ENCODE assay signal across 10 mouse cellular contexts in genomic region chr2:48908866-48909265, GRCm38 (mm10). TPM values are rescaled to one million over a fixed set of nuclear protein-coding genes. Genes with fewer than 3 reads are reported as not detected.
DNase-seq lines count a peak whose midpoint lies in the region; ATAC-seq and TF ChIP-seq lines count a peak whose summit lies in the region.
"Had no signal": no experiment of that assay in that cellular context is flagged by ENCODE, and none has a peak within 500 bp of the region (broad histone marks: within the 10 kb centered on the region; RNA-seq: fewer than 3 reads in every experiment).

No protein-coding gene starts in this region.

- no peaks in the 10 kb centered on the region for H3K27me3 ChIP-seq in hindbrain, embryonic 11.5 days (ENCODE audit: control insufficient read depth, insufficient read depth, low read length)
- H3K27me3 ChIP-seq in hindbrain, embryonic 13.5 days: no peaks in the 10 kb centered on the region
- no peaks in the 10 kb centered on the region for H3K27me3 ChIP-seq in E14TG2a.4 (ENCODE audit: insufficient read depth, low read length)
- H3K27me3 ChIP-seq in heart, embryonic 10.5 days (ENCODE audit: insufficient read depth, poor library complexity, severe bottlenecking): no peaks in the 10 kb centered on the region

- TF ChIP-seq CTCF in E14TG2a.4 (conservative IDR thresholded peaks at IDR 0.05; ENCODE audit: low read length): peak; percentile 34

- ATAC-seq in hindbrain, embryonic 11.5 days (ENCODE audit: low FRiP score): no peak
- no peak for ATAC-seq in hindbrain, embryonic 13.5 days (ENCODE audit: low FRiP score)
- ATAC-seq in granulocyte monocyte progenitor cell, adult 5-6 weeks (replicated peaks; ENCODE audit: poor library complexity, severe bottlenecking): 0 out of 2 replicates have a peak, but pooled peaks have one; percentile 53

- H3K4me2 ChIP-seq in hindbrain, embryonic 11.5 days (replicated peaks; ENCODE audit: low read depth, low read length): no peak overlapping the region
- no peak overlapping the region for H3K4me2 ChIP-seq in hindbrain, embryonic 13.5 days

- H3K9me3 ChIP-seq in hindbrain, embryonic 11.5 days (ENCODE audit: control insufficient read depth, low read length): no peaks in the 10 kb centered on the region
- H3K9me3 ChIP-seq in hindbrain, embryonic 13.5 days: no peaks in the 10 kb centered on the region
- H3K9me3 ChIP-seq in E14TG2a.4 (ENCODE audit: low read length): no peaks in the 10 kb centered on the region
- no peaks in the 10 kb centered on the region for H3K9me3 ChIP-seq in heart, embryonic 10.5 days
- H3K9me3 ChIP-seq: forebrain, embryonic 10.5 days had no signal

- H3K27ac ChIP-seq in hindbrain, embryonic 11.5 days (ENCODE audit: low read depth, low read length): no peak overlapping the region
- no peak overlapping the region for H3K27ac ChIP-seq in hindbrain, embryonic 13.5 days
- H3K27ac ChIP-seq in heart, embryonic 10.5 days: no peak overlapping the region
- H3K27ac ChIP-seq: forebrain, embryonic 10.5 days had no signal

- WGBS in hindbrain, embryonic 11.5 days: 62% methylated on average over 2 of the region's 2 CpGs
- WGBS in hindbrain, embryonic 13.5 days: 63% methylated on average over 2 of the region's 2 CpGs
- WGBS in heart, embryonic 10.5 days: 54% methylated on average over 2 of the region's 2 CpGs

- peak; percentile 26 for DNase-seq in hindbrain, embryonic 11.5 days (ENCODE audit: low spot score)
- DNase-seq in 416B (ENCODE audit: low read depth): peak; percentile 74
- DNase-seq in urinary bladder, postnatal 25 days (ENCODE audit: low spot score): no peak
- DNase-seq in adrenal gland, adult (ENCODE audit: inconsistent age in 2 of 2, low spot score in 1 of 2): no peak
- no peak for DNase-seq in heart, embryonic 10.5 days (ENCODE audit: low spot score)
- DNase-seq: adrenal gland, postnatal 14 days had no signal

- H3K4me3 ChIP-seq in hindbrain, embryonic 11.5 days (ENCODE audit: low read depth, low read length): no peak overlapping the region
- no peak overlapping the region for H3K4me3 ChIP-seq in hindbrain, embryonic 13.5 days
- H3K4me3 ChIP-seq in E14TG2a.4 (replicated peaks; ENCODE audit: low read length): no peak overlapping the region
- no peak overlapping the region for H3K4me3 ChIP-seq in heart, embryonic 10.5 days
- H3K4me3 ChIP-seq: forebrain, embryonic 10.5 days had no signal

- no peaks in the 10 kb centered on the region for H3K36me3 ChIP-seq in hindbrain, embryonic 11.5 days (ENCODE audit: control insufficient read depth, insufficient read depth, low read length)
- H3K36me3 ChIP-seq in hindbrain, embryonic 13.5 days: peaks cover 26% of the 10 kb centered on the region
- H3K36me3 ChIP-seq in E14TG2a.4 (ENCODE audit: insufficient read depth, low read length): peaks cover 68% of the 10 kb centered on the region
- H3K36me3 ChIP-seq in heart, embryonic 10.5 days: peaks cover 37% of the 10 kb centered on the region

- no peaks in the 10 kb centered on the region for H3K4me1 ChIP-seq in hindbrain, embryonic 11.5 days (replicated peaks; ENCODE audit: control insufficient read depth, insufficient read depth, low read length)
- no peaks in the 10 kb centered on the region for H3K4me1 ChIP-seq in hindbrain, embryonic 13.5 days (replicated peaks)
- no peaks in the 10 kb centered on the region for H3K4me1 ChIP-seq in E14TG2a.4 (replicated peaks; ENCODE audit: low read depth, low read length)
- no peaks in the 10 kb centered on the region for H3K4me1 ChIP-seq in heart, embryonic 10.5 days
- H3K4me1 ChIP-seq: forebrain, embryonic 10.5 days had no signal

- H3K9ac ChIP-seq in hindbrain, embryonic 11.5 days (ENCODE audit: low read depth, low read length): no peak overlapping the region
- H3K9ac ChIP-seq in hindbrain, embryonic 13.5 days: no peak overlapping the region

RNA-seq across cellular contexts. Expression of gene Mbd5, which starts 40.4 kb away (rescaled TPM):
- 41.5 and 43.1 TPM in 2 replicates for polyA plus RNA-seq in hindbrain, embryonic 11.5 days (2014; fragmentation: Nextera tagmentation; extraction: Ambion mirVana)
- polyA plus RNA-seq in hindbrain, embryonic 13.5 days (2015; fragmentation: Nextera tagmentation; extraction: Ambion mirVana): 37.2 and 40.5 TPM in 2 replicates
- 22.6 and 31.4 TPM in 2 replicates for total RNA-seq in granulocyte monocyte progenitor cell, adult 5-6 weeks (2014; fragmentation: Nextera tagmentation)
- total RNA-seq in granulocyte monocyte progenitor cell, adult 5-6 weeks (2017): 22.3 and 25.1 TPM in 2 replicates
- polyA plus RNA-seq in heart, embryonic 10.5 days (2016; fragmentation: Nextera tagmentation; extraction: Ambion mirVana): 22.6 and 22.7 TPM in 2 replicates

RNA-seq across cellular contexts. Expression of gene Orc4, which starts 41.2 kb away (rescaled TPM):
- 136 and 143 TPM in 2 replicates for polyA plus RNA-seq in hindbrain, embryonic 11.5 days (2014; fragmentation: Nextera tagmentation; extraction: Ambion mirVana)
- polyA plus RNA-seq in hindbrain, embryonic 13.5 days (2015; fragmentation: Nextera tagmentation; extraction: Ambion mirVana): 97.6 and 104 TPM in 2 replicates
- total RNA-seq in granulocyte monocyte progenitor cell, adult 5-6 weeks (2014; fragmentation: Nextera tagmentation): 82.1 and 98.6 TPM in 2 replicates
- 128 and 143 TPM in 2 replicates for total RNA-seq in granulocyte monocyte progenitor cell, adult 5-6 weeks (2017)
- polyA plus RNA-seq in heart, embryonic 10.5 days (2016; fragmentation: Nextera tagmentation; extraction: Ambion mirVana): 94.4 and 97.8 TPM in 2 replicates

Comparison
In these comparisons a context has a peak if more than half of its experiments do, and no peak if none do; other contexts are left out.
1. DNase-seq: peak in hindbrain, embryonic 11.5 days (single experiment) and 416B (single experiment); none in urinary bladder, postnatal 25 days (single experiment), adrenal gland, adult (0 of 2) and heart, embryonic 10.5 days (single experiment).